9 mouse cellular contexts compared by ENCODE assay signal in genomic region chr2:92910371-92910770, GRCm38 (mm10). TPM values are rescaled to one million over a fixed set of nuclear protein-coding genes. Genes with fewer than 3 reads are reported as not detected.
DNase-seq lines count a peak whose midpoint lies in the region; ATAC-seq and TF ChIP-seq lines count a peak whose summit lies in the region.
"Had no signal": no experiment of that assay in that cellular context is flagged by ENCODE, and none has a peak within 500 bp of the region (broad histone marks: within the 10 kb centered on the region; RNA-seq: fewer than 3 reads in every experiment).

No protein-coding gene starts in this region.

- H3K36me3 ChIP-seq in midbrain, embryonic 15.5 days (replicated peaks): no peaks in the 10 kb centered on the region
- H3K36me3 ChIP-seq: limb, embryonic 15.5 days had no signal

- 73% methylated on average over 4 of the region's 4 CpGs for WGBS in midbrain, embryonic 15.5 days

- peaks cover 36% of the 10 kb centered on the region for H3K4me1 ChIP-seq in midbrain, embryonic 15.5 days

- no peak overlapping the region for H3K9ac ChIP-seq in midbrain, embryonic 15.5 days
- H3K9ac ChIP-seq: limb, embryonic 15.5 days had no signal

- DNase-seq in cerebellum, adult 18-20 months: peak; percentile 47 to 69
- DNase-seq in cerebellum, adult 11-12 months: no peak
- no peak for DNase-seq in layer of hippocampus, adult 2 months (ENCODE audit: low spot score in 2 of 2)
- no peak for DNase-seq in layer of hippocampus, adult 8-10 months (ENCODE audit: low spot score in 2 of 2)
- DNase-seq in ZHBTc4 (ENCODE audit: low read depth, low spot score): peak; percentile 52
- DNase-seq in induced T-regulatory cell, adult 2 months (ENCODE audit: low read depth): peak; percentile 37
- no peak for DNase-seq in thymus, postnatal 0 days (ENCODE audit: low spot score)

- no peaks in the 10 kb centered on the region for H3K9me3 ChIP-seq in midbrain, embryonic 15.5 days
- H3K9me3 ChIP-seq: limb, embryonic 15.5 days had no signal

- no peak overlapping the region for H3K27ac ChIP-seq in layer of hippocampus, adult 2 months
- H3K27ac ChIP-seq in midbrain, embryonic 15.5 days: no peak overlapping the region
- H3K27ac ChIP-seq: limb, embryonic 15.5 days had no signal

- peak; percentile 26 for TF ChIP-seq CTCF in layer of hippocampus, adult 2 months (conservative IDR thresholded peaks at IDR 0.05)

- ATAC-seq in midbrain, embryonic 15.5 days (replicated peaks): no peak

- no peak overlapping the region for H3K4me2 ChIP-seq in midbrain, embryonic 15.5 days
- H3K4me2 ChIP-seq: limb, embryonic 15.5 days had no signal

- H3K4me3 ChIP-seq in layer of hippocampus, adult 2 months: no peak overlapping the region
- no peak overlapping the region for H3K4me3 ChIP-seq in midbrain, embryonic 15.5 days
- H3K4me3 ChIP-seq: limb, embryonic 15.5 days had no signal

- H3K27me3 ChIP-seq in midbrain, embryonic 15.5 days (replicated peaks): no peaks in the 10 kb centered on the region

RNA-seq across cellular contexts. Expression of gene Syt13, which starts 4.5 kb away (rescaled TPM):
- total RNA-seq in layer of hippocampus, adult 2 months (2021): 100 to 1,000 TPM; 153 to 163 TPM
- 100 to 1,000 TPM; 125 to 148 (median 136) TPM for total RNA-seq in layer of hippocampus, adult 8-10 months (2022)
- 22.7 and 28.2 TPM in 2 replicates for polyA plus RNA-seq in thymus, postnatal 0 days (2015; fragmentation: Nextera tagmentation; extraction: Ambion mirVana)
- 85.8 and 88.7 TPM in 2 replicates for polyA plus RNA-seq in midbrain, embryonic 15.5 days (2015; fragmentation: Nextera tagmentation; extraction: Ambion mirVana)

Comparison
In these comparisons a context has a peak if more than half of its experiments do, and no peak if none do; other contexts are left out.
1. DNase-seq: peak in cerebellum, adult 18-20 months (2 of 2), ZHBTc4 (single experiment) and induced T-regulatory cell, adult 2 months (single experiment); none in cerebellum, adult 11-12 months (single experiment), layer of hippocampus, adult 2 months (0 of 2), layer of hippocampus, adult 8-10 months (0 of 2) and thymus, postnatal 0 days (single experiment).